Mouse (Mus musculus) heart, embryonic 11.5 days (tissue): ENCODE measurements around the gene Zscan2. TPM values are rescaled to one million over a fixed set of nuclear protein-coding genes. Genes with fewer than 3 reads are reported as not detected.

Experiments used
- ATAC-seq: fragments of 200-750 bp; cut with Nextera tagmentation; replicated peaks from 2 replicates; pipeline ENCODE4 v1.8.0; 2017; ENCODE audit warnings: moderate library complexity; ENCODE audit not compliant: insufficient number of reproducible peaks, low FRiP score, low TSS enrichment
- H3K27ac ChIP-seq: fragments of 300-500 bp; sonication (generic); 2 replicates; pipeline ENCODE4 v1.5.1; 2014; ENCODE audit warnings: mild to moderate bottlenecking, low read depth, low read length
- H3K27me3 ChIP-seq: fragments of 300-500 bp; sonication (generic); 2 replicates; pipeline ENCODE4 v1.6.1; 2014; ENCODE audit warnings: mild to moderate bottlenecking, low read length, mixed read lengths; ENCODE audit not compliant: control insufficient read depth, insufficient read depth
- H3K36me3 ChIP-seq: fragments of 300-500 bp; sonication (generic); 2 replicates; pipeline ENCODE4 v1.6.1; 2014; ENCODE audit warnings: mild to moderate bottlenecking, low read length, moderate library complexity, mixed read lengths; ENCODE audit not compliant: control insufficient read depth, insufficient read depth
- H3K4me1 ChIP-seq: fragments of 300-500 bp; sonication (generic); 2 replicates; pipeline ENCODE4 v1.6.1; 2014; ENCODE audit warnings: low read length; ENCODE audit not compliant: control insufficient read depth, insufficient read depth
- H3K4me2 ChIP-seq: fragments of 300-500 bp; sonication (generic); 2 replicates; pipeline ENCODE4 v1.6.1; 2014; ENCODE audit warnings: mild to moderate bottlenecking, moderate library complexity
- H3K4me3 ChIP-seq: fragments of 300-500 bp; sonication (generic); 2 replicates; pipeline ENCODE4 v1.5.1; 2014; ENCODE audit warnings: low read depth, low read length
- H3K9ac ChIP-seq: fragments of 300-500 bp; sonication (generic); 2 replicates; pipeline ENCODE4 v1.6.1; 2014; ENCODE audit warnings: mild to moderate bottlenecking, low read depth, low read length, moderate library complexity
- H3K9me3 ChIP-seq: fragments of 300-500 bp; sonication (generic); replicated peaks from 2 replicates; pipeline ENCODE4 v1.6.1; 2016; ENCODE audit warnings: low read length; ENCODE audit not compliant: control insufficient read depth
- WGBS: fragments of 180-500 bp; shearing (Covaris S2); extraction: QIAGEN DNeasy Blood & Tissue Kit; methylation state at CpG from one replicate; pipeline ENCODE4 v1.1.7; 2014; ENCODE audit not compliant: insufficient replicate concordance; 5-methylcytosine and 5-hydroxymethylcytosine counted together
- polyA plus RNA-seq: library from polyadenylated mRNA; unstranded; fragments of >200 nt; fragmentation: Nextera tagmentation; extraction: Ambion mirVana; gene quantifications from 2 replicates; pipeline ENCODE4 v1.2.1, GENCODE M21; 2014

Gene Zscan2
- polyA plus RNA-seq, 1 experiment from 2014 or later: 2.3 TPM

- H3K27ac ChIP-seq: no peak overlapping the region
- H3K27me3 ChIP-seq: no peaks in the 10 kb centered on the region
- peaks cover 24% of the 10 kb centered on the region for H3K36me3 ChIP-seq
- no peaks in the 10 kb centered on the region for H3K9me3 ChIP-seq
- H3K4me1 ChIP-seq: peaks cover 23% of the 10 kb centered on the region
- no peak overlapping the region for H3K9ac ChIP-seq
- peak overlapping the region; percentile 4; the same call in 1 of the 2 replicates for H3K4me2 ChIP-seq
- H3K4me3 ChIP-seq: no peak overlapping the region
- no peak for ATAC-seq
- WGBS: 91% methylated on average over 5 of the region's 5 CpGs
Observed at GRCm38 (mm10) chr7:80863520-80863919, 2.8 kb downstream of the Zscan2 start.

- Histone ChIP-seq H3K27ac (peak overlapping the region; percentile 62; the same call in 1 of the 2 replicates), H3K4me1 (peaks cover 23% of the 10 kb centered on the region), H3K9ac (no peak overlapping the region), H3K36me3 (peaks cover 27% of the 10 kb centered on the region), H3K4me3 (no peak overlapping the region), H3K9me3 (no peaks in the 10 kb centered on the region), H3K27me3 (no peaks in the 10 kb centered on the region), H3K4me2 (no peak overlapping the region)
- ATAC-seq: no peak
- WGBS: 65% methylated on average over 1 of the region's 1 CpGs
Observed at GRCm38 (mm10) chr7:80864151-80864550, 3.4 kb downstream of the Zscan2 start.

DNA sequence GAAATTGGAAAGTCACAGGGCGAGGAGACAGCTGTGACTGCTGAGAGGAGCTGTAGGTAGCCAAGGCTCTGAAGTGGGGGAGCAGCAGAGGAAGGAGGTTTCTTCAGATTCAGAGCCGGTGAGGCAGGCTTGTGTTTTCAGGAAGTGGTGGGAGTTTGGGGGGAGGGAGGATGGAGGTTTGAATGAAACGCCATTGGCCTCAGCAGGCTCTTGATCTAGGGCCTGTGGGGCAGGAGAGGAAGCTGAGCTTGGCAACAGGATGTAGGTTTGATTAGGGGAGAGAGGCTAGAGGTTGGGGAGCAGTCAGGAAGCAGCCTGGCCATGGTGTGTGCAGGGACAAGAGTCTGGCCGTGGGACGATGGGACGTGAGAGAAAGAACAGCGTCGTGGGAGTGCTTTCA, 4.1 kb downstream of the Zscan2 start:
- no peak overlapping the region for H3K4me3 ChIP-seq
- H3K27ac ChIP-seq: peak overlapping the region; percentile 62
- no peak overlapping the region for H3K9ac ChIP-seq
- H3K9me3 ChIP-seq: no peaks in the 10 kb centered on the region
- H3K36me3 ChIP-seq: peaks cover 33% of the 10 kb centered on the region
- no peak for ATAC-seq
- 53% methylated on average over 8 of the region's 8 CpGs for WGBS
- peak overlapping the region; percentile 25; the same call in 1 of the 2 replicates for H3K4me2 ChIP-seq
- peaks cover 21% of the 10 kb centered on the region for H3K4me1 ChIP-seq
- no peaks in the 10 kb centered on the region for H3K27me3 ChIP-seq

DNA sequence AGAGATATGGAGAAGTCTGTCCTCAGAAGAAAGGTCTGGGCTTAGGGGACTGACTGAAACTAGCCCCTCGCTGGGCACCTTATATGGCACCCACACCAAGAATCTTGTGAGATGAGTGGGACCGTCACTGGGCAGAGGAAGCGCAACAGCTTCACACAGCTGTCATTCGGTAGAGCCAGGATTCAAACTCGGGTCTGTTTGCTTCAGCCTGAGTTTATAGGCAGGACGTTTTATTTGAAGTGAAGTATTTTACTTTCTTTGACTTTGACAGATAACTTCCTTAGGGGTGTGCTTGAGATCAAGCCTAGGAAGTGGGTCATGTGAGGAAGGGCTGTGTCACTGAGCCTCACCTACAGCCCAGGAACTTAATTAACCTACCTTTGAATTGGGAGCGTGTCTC, 4.8 kb downstream of the Zscan2 start:
- Histone ChIP-seq H3K9ac (no peak overlapping the region), H3K27ac (peak overlapping the region; percentile 62; the same call in 1 of the 2 replicates), H3K27me3 (no peaks in the 10 kb centered on the region), H3K4me2 (0 out of 2 replicates have a peak overlapping the region, but pooled peaks have one; percentile 25), H3K4me3 (no peak overlapping the region), H3K36me3 (peaks cover 38% of the 10 kb centered on the region), H3K4me1 (peaks cover 19% of the 10 kb centered on the region), H3K9me3 (no peaks in the 10 kb centered on the region)
- no peak for ATAC-seq
- 85% methylated on average over 7 of the region's 7 CpGs for WGBS

DNA sequence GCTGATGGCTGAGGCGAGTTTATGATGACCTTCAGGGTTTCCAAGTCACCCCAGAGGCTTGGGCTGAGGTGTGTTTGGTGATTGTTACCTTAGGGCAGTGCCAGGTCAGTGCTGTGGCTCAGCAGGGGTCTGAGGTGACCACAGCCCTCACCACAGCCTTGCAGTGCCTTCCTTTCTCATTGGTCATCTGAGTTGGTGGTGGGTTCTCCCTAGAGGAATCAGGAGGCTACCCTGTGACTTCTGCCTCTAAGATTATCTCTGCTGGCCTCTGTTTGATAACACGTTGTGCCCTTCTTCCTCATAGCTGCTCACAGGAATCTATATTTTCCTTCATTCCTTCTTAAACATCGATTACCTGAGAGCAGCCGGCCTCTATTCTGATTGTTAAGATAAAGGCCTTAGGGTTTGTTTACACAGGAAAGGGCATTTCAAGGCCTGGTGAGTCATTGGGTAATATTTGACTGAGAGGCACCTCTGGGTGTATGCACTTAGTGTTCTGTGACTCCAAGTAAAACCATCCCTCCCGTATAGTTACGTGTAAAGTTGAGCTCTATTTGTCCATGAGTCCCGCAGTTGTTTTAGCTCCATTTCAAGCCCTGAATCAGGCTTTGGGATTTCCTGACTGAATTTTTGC, 5.9 kb downstream of the Zscan2 start:
- WGBS: 63% methylated on average over 7 of the region's 7 CpGs
- H3K27ac ChIP-seq: no peak overlapping the region
- ATAC-seq: no peak
- no peaks in the 10 kb centered on the region for H3K27me3 ChIP-seq
- no peak overlapping the region for H3K9ac ChIP-seq
- no peaks in the 10 kb centered on the region for H3K9me3 ChIP-seq
- H3K36me3 ChIP-seq: peaks cover 41% of the 10 kb centered on the region
- H3K4me2 ChIP-seq: no peak overlapping the region
- H3K4me1 ChIP-seq: peaks cover 17% of the 10 kb centered on the region
- H3K4me3 ChIP-seq: no peak overlapping the region

- H3K4me2 ChIP-seq: no peak overlapping the region
- H3K36me3 ChIP-seq: peaks cover 50% of the 10 kb centered on the region
- no peaks in the 10 kb centered on the region for H3K27me3 ChIP-seq
- no peak for ATAC-seq
- 89% methylated on average over 2 of the region's 2 CpGs for WGBS
- no peak overlapping the region for H3K9ac ChIP-seq
- H3K4me1 ChIP-seq: peaks cover 4% of the 10 kb centered on the region; the same call in 1 of the 2 replicates
- no peaks in the 10 kb centered on the region for H3K9me3 ChIP-seq
- no peak overlapping the region for H3K27ac ChIP-seq
- no peak overlapping the region for H3K4me3 ChIP-seq
Observed at GRCm38 (mm10) chr7:80868686-80869085, 8.0 kb downstream of the Zscan2 start.

- Histone ChIP-seq H3K9ac (no peak overlapping the region), H3K36me3 (peaks cover 64% of the 10 kb centered on the region), H3K4me3 (no peak overlapping the region), H3K27ac (no peak overlapping the region), H3K9me3 (no peaks in the 10 kb centered on the region), H3K4me2 (no peak overlapping the region), H3K27me3 (no peaks in the 10 kb centered on the region), H3K4me1 (no peaks in the 10 kb centered on the region)
- no peak for ATAC-seq
- 79% methylated on average over 5 of the region's 5 CpGs for WGBS
Observed at GRCm38 (mm10) chr7:80873038-80873437, 12.3 kb downstream of the Zscan2 start.

GRCm38 (mm10) chr7:80873631-80874030, 12.9 kb downstream of the Zscan2 start:
- Histone ChIP-seq H3K9ac (no peak overlapping the region), H3K4me2 (no peak overlapping the region), H3K27ac (no peak overlapping the region), H3K36me3 (peaks cover 59% of the 10 kb centered on the region), H3K27me3 (no peaks in the 10 kb centered on the region), H3K9me3 (no peaks in the 10 kb centered on the region), H3K4me1 (no peaks in the 10 kb centered on the region), H3K4me3 (no peak overlapping the region)
- WGBS: 83% methylated on average over 2 of the region's 2 CpGs
- ATAC-seq: no peak

GRCm38 (mm10) chr7:80875727-80876126, 15.0 kb downstream of the Zscan2 start:
- Histone ChIP-seq H3K36me3 (peaks cover 45% of the 10 kb centered on the region), H3K4me2 (no peak overlapping the region), H3K9ac (no peak overlapping the region), H3K9me3 (no peaks in the 10 kb centered on the region), H3K4me3 (no peak overlapping the region), H3K27ac (no peak overlapping the region), H3K4me1 (no peaks in the 10 kb centered on the region), H3K27me3 (no peaks in the 10 kb centered on the region)
- WGBS: 46% methylated on average over 37 of the region's 37 CpGs
- no peak for ATAC-seq
